Mouse (Mus musculus) heart, embryonic 16.5 days (tissue): ENCODE measurements around the gene Agpat1. TPM values are rescaled to one million over a fixed set of nuclear protein-coding genes. Genes with fewer than 3 reads are reported as not detected.

ENCODE experiments used
- ATAC-seq: fragments of 200-750 bp; cut with Nextera tagmentation; replicated peaks from 2 replicates; pipeline ENCODE4 v1.8.0; 2017; ENCODE audit warnings: moderate number of reproducible peaks; ENCODE audit not compliant: insufficient read depth, low FRiP score; ENCODE audit errors: extremely low read depth
- H3K27ac ChIP-seq: fragments of 300-500 bp; sonication (generic); 2 replicates; pipeline ENCODE4 v1.5.1; 2014; ENCODE audit warnings: mild to moderate bottlenecking, low read length, control low read depth, moderate library complexity
- H3K27me3 ChIP-seq: fragments of 300-500 bp; sonication (generic); 2 replicates; pipeline ENCODE4 v1.6.1; 2014; ENCODE audit warnings: low read length, mixed read lengths; ENCODE audit not compliant: control insufficient read depth, insufficient read depth
- H3K36me3 ChIP-seq: fragments of 300-500 bp; sonication (generic); 2 replicates; pipeline ENCODE4 v1.6.1; 2014; ENCODE audit not compliant: control insufficient read depth, insufficient read depth
- H3K4me1 ChIP-seq: fragments of 300-500 bp; sonication (generic); 2 replicates; pipeline ENCODE4 v1.6.1; 2014; ENCODE audit warnings: low read length, mixed read lengths; ENCODE audit not compliant: control insufficient read depth, insufficient read depth
- H3K4me2 ChIP-seq: fragments of 300-500 bp; sonication (generic); 2 replicates; pipeline ENCODE4 v1.6.1; 2014; ENCODE audit warnings: low read depth, mild to moderate bottlenecking, control low read depth, low read length
- H3K4me3 ChIP-seq: fragments of 300-500 bp; sonication (generic); 2 replicates; pipeline ENCODE4 v1.5.1; 2014; ENCODE audit warnings: mild to moderate bottlenecking, control low read depth, low read length
- H3K9ac ChIP-seq: fragments of 300-500 bp; sonication (generic); 2 replicates; pipeline ENCODE4 v1.6.1; 2014; ENCODE audit warnings: low read length, control low read depth
- H3K9me3 ChIP-seq: fragments of 300-500 bp; sonication (generic); replicated peaks from 2 replicates; pipeline ENCODE4 v1.6.1; 2016; ENCODE audit warnings: low read length; ENCODE audit not compliant: control insufficient read depth
- WGBS: fragments of 180-500 bp; shearing (Covaris S2); extraction: QIAGEN DNeasy Blood & Tissue Kit; methylation state at CpG from one replicate; pipeline ENCODE4 v1.1.7; 2014; 5-methylcytosine and 5-hydroxymethylcytosine counted together
- polyA plus RNA-seq: library from polyadenylated mRNA; unstranded; fragments of >200 nt; fragmentation: Nextera tagmentation; extraction: Ambion mirVana; gene quantifications from 2 replicates; pipeline ENCODE4 v1.2.1, GENCODE M21; 2015

Gene Agpat1
- polyA plus RNA-seq, 1 experiment from 2014 or later = 47.9 TPM

DNA sequence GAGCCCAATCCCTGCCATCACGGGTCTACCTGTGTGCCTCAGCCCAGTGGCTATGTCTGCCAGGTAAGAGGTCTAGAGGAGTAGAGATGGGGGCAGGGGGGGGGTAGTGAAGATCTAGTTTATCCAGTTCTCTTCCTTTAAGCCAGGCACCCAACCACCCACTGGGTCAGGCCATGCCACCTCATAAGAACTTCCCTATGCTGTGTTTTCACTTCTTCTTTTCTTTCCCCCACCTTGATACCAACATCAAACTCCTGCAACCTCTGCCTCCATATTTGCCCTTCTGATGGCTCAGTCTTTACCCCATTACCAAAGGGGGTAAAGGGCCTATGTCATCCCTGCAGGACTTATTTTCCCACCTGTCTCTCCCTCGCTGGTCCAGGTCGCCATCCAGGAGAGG, 26.0 kb upstream of the Agpat1 start:
- H3K9me3 ChIP-seq = no peaks in the 10 kb centered on the region
- H3K4me3 ChIP-seq = no peak overlapping the region
- ATAC-seq = no peak
- H3K27ac ChIP-seq = no peak overlapping the region
- H3K36me3 ChIP-seq = no peaks in the 10 kb centered on the region
- H3K4me2 ChIP-seq = no peak overlapping the region
- no peaks in the 10 kb centered on the region for H3K4me1 ChIP-seq
- 87% methylated on average over 3 of the region's 3 CpGs for WGBS
- no peak overlapping the region for H3K9ac ChIP-seq
- H3K27me3 ChIP-seq = no peaks in the 10 kb centered on the region

- H3K27ac ChIP-seq = no peak overlapping the region
- no peaks in the 10 kb centered on the region for H3K9me3 ChIP-seq
- no peaks in the 10 kb centered on the region for H3K27me3 ChIP-seq
- H3K4me2 ChIP-seq = no peak overlapping the region
- no peaks in the 10 kb centered on the region for H3K36me3 ChIP-seq
- ATAC-seq = no peak
- peaks cover 9% of the 10 kb centered on the region for H3K4me1 ChIP-seq
- no peak overlapping the region for H3K4me3 ChIP-seq
- 81% methylated on average over 12 of the region's 12 CpGs for WGBS
- H3K9ac ChIP-seq = no peak overlapping the region
Measured at GRCm38 (mm10) chr17:34582528-34582927, 21.5 kb upstream of the Agpat1 start.

DNA sequence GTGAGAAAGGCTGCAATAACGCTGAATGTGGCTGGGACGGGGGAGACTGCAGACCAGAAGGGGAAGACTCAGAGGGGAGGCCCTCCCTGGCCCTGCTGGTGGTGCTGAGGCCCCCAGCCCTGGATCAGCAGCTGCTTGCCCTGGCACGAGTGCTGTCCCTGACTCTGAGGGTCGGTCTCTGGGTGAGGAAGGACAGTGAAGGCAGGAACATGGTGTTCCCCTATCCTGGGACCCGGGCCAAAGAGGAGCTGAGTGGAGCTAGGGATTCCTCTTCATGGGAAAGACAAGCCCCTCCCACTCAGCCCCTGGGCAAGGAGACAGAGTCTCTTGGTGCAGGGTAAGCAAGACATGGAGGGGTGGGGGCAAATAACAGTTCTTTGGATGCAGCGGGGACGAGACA, 20.7 kb upstream of the Agpat1 start:
- ATAC-seq = no peak
- Histone ChIP-seq H3K4me2 (no peak overlapping the region), H3K36me3 (no peaks in the 10 kb centered on the region), H3K4me3 (no peak overlapping the region), H3K27ac (no peak overlapping the region), H3K4me1 (peaks cover 14% of the 10 kb centered on the region), H3K27me3 (no peaks in the 10 kb centered on the region), H3K9ac (no peak overlapping the region), H3K9me3 (no peaks in the 10 kb centered on the region)
- WGBS = 64% methylated on average over 7 of the region's 7 CpGs

DNA sequence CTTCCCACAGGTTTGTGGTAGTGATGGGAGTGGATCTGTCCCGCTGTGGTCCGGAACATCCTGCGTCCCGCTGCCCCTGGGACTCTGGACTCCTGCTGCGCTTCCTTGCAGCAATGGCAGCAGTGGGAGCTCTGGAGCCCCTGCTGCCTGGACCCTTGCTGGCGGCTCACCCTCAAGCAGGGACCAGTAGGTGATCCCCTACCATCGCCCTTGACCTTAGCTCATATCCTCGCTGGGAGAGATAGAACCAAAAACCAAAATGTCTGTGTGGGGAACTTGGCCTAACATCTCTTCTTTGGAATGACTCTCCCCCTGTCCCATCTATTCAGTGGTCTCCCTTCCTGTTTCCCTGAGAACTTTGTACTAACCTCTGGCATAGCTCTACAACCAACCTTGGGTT, 20.2 kb upstream of the Agpat1 start:
- H3K27me3 ChIP-seq = no peaks in the 10 kb centered on the region
- WGBS = 89% methylated on average over 8 of the region's 8 CpGs

DNA sequence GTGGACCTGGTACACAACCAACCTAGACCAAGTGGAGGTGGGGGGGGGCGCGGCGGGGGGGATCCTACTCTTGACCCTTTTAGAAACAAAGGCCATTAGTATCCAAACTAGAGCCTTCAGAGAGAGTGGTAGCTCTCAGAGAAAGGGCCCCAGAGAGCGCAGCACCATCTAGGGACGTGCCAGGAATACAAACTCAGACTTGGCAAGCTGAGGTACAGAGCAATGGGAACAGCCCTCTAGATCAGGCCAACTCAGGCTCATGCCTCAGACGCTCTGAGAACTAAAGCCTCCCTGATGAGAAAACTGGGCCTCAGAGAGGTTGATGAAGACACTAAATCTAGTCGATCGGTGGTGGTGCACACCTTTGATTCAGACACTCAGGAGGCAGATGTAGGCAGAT, 18.9 kb upstream of the Agpat1 start:
- no peak overlapping the region for H3K4me2 ChIP-seq
- no peaks in the 10 kb centered on the region for H3K27me3 ChIP-seq
- ATAC-seq = no peak
- H3K36me3 ChIP-seq = no peaks in the 10 kb centered on the region
- 81% methylated on average over 8 of the region's 8 CpGs for whole genome bisulfite sequencing
- H3K9ac ChIP-seq = no peak overlapping the region
- H3K9me3 ChIP-seq = no peaks in the 10 kb centered on the region
- H3K4me1 ChIP-seq = peaks cover 25% of the 10 kb centered on the region
- H3K4me3 ChIP-seq = no peak overlapping the region
- no peak overlapping the region for H3K27ac ChIP-seq

More for the DNA sequence above, 20.2 kb upstream of the Agpat1 start:
- no peak overlapping the region for H3K4me2 ChIP-seq
- H3K9ac ChIP-seq = no peak overlapping the region
- ATAC-seq = no peak
- no peaks in the 10 kb centered on the region for H3K36me3 ChIP-seq
- H3K9me3 ChIP-seq = no peaks in the 10 kb centered on the region
- no peak overlapping the region for H3K4me3 ChIP-seq
- H3K27ac ChIP-seq = no peak overlapping the region
- peaks cover 17% of the 10 kb centered on the region for H3K4me1 ChIP-seq

DNA sequence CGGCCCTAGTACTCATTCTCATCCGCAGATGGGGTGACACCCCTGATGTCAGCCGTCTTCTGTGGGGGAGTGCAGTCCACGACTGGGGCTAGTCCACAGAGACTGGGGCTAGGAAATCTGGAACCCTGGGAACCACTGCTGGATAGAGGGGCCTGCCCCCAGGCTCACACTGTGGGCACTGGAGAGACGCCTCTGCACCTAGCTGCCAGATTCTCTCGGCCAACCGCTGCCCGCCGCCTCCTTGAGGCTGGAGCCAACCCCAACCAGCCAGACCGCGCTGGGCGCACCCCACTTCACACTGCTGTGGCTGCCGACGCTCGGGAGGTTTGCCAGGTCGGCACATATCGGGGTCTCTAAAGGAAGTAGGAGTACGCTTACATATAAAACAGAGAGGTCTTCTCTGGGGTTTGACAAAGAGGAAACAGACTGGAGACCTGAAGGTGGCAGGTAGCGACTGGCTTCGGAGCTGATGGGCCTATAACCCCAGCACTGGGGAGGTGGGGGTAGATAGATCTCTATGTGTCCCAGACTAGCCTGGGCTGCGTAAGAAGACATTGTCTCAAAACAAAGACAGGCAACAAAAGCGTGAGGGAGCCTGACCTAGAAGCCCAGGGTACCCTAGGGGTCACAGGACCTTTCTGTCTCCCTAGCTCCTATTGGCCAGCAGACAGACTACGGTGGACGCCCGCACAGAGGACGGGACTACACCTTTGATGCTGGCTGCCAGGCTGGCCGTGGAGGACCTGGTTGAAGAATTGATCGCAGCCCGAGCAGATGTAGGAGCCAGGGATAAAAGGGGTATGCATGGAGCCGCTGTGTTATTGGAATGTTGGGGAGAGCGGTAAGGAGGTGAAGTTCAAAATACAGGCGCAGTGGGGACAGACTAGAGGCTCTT, 17.9 kb upstream of the Agpat1 start:
- 30% methylated on average over 32 of the region's 32 CpGs for WGBS
- peaks cover 32% of the 10 kb centered on the region for H3K4me1 ChIP-seq
- H3K4me3 ChIP-seq = peak overlapping the region; percentile 59
- no peaks in the 10 kb centered on the region for H3K9me3 ChIP-seq
- H3K36me3 ChIP-seq = no peaks in the 10 kb centered on the region
- no peak; the same call in 1 of the 2 replicates for ATAC-seq
- peak overlapping the region; percentile 95 for H3K9ac ChIP-seq
- peak overlapping the region; percentile 100 for H3K4me2 ChIP-seq
- H3K27ac ChIP-seq = peak overlapping the region; percentile 86
- H3K27me3 ChIP-seq = no peaks in the 10 kb centered on the region

DNA sequence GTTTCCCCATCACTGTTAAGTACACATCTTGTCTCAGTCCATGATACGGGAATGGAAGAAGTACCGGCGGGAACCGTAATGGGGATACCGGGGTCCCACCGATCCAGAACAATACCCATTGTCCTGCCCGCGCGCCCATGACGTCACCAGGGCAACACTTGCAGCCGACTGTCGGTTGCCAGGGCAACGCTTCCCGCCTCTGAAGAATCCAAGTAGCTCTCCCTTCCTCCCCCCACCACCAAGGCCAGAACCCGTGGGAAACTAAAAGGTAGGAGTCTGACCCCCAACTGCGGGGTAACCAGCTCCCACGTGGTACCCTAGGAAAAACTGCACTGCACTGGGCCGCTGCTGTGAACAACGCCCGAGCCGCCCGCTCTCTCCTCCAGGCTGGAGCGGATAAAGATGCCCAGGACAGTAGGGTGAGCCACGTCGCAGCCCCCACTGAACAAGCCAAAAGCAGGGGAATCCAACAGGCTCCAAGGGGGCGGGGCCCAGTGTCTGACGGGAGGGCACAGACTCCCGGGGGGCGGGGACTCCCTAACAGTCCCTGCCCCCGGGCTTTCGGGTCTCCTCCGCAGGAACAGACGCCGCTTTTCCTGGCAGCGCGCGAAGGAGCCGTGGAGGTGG, 17.2 kb upstream of the Agpat1 start:
- H3K27ac ChIP-seq = peak overlapping the region; percentile 86
- under 1% methylated on average over 38 of the region's 38 CpGs for WGBS
- no peaks in the 10 kb centered on the region for H3K27me3 ChIP-seq
- peak overlapping the region; percentile 59 for H3K4me3 ChIP-seq
- H3K9me3 ChIP-seq = no peaks in the 10 kb centered on the region
- H3K4me2 ChIP-seq = peak overlapping the region; percentile 100
- ATAC-seq = peak; percentile 80
- H3K4me1 ChIP-seq = peaks cover 37% of the 10 kb centered on the region
- peak overlapping the region; percentile 95 for H3K9ac ChIP-seq
- no peaks in the 10 kb centered on the region for H3K36me3 ChIP-seq

- peak overlapping the region; percentile 59 for H3K4me3 ChIP-seq
- H3K4me2 ChIP-seq = peak overlapping the region; percentile 100
- peaks cover 37% of the 10 kb centered on the region for H3K4me1 ChIP-seq
- H3K27me3 ChIP-seq = no peaks in the 10 kb centered on the region
- 0% methylated on average over 48 of the region's 50 CpGs for WGBS
- H3K36me3 ChIP-seq = no peaks in the 10 kb centered on the region
- peak overlapping the region; percentile 95 for H3K9ac ChIP-seq
- no peaks in the 10 kb centered on the region for H3K9me3 ChIP-seq
- H3K27ac ChIP-seq = peak overlapping the region; percentile 86
- peak; percentile 83 for ATAC-seq
Measured at GRCm38 (mm10) chr17:34587423-34587811, 16.6 kb upstream of the Agpat1 start.

- peak overlapping the region; percentile 95 for H3K9ac ChIP-seq
- peak overlapping the region; percentile 100 for H3K4me2 ChIP-seq
- H3K4me1 ChIP-seq = peaks cover 37% of the 10 kb centered on the region
- WGBS = 2% methylated on average over 19 of the region's 19 CpGs
- no peaks in the 10 kb centered on the region for H3K9me3 ChIP-seq
- no peaks in the 10 kb centered on the region for H3K36me3 ChIP-seq
- no peak for ATAC-seq
- H3K27ac ChIP-seq = peak overlapping the region; percentile 86
- H3K4me3 ChIP-seq = peak overlapping the region; percentile 59
- H3K27me3 ChIP-seq = no peaks in the 10 kb centered on the region
Measured at GRCm38 (mm10) chr17:34587814-34588213, 16.2 kb upstream of the Agpat1 start.
